Mouse (Mus musculus) urinary bladder, adult 18-20 months (tissue): Measurements from ENCODE around the gene Cox5a.

ENCODE experiments used
- DNase-seq, 2 experiments: peaks; one replicate each; pipeline ENCODE4 v3.0.0; 2022; ENCODE audit warnings: low spot score in 2 of 2, mixed read lengths in 2 of 2

Gene Cox5a

DNA sequence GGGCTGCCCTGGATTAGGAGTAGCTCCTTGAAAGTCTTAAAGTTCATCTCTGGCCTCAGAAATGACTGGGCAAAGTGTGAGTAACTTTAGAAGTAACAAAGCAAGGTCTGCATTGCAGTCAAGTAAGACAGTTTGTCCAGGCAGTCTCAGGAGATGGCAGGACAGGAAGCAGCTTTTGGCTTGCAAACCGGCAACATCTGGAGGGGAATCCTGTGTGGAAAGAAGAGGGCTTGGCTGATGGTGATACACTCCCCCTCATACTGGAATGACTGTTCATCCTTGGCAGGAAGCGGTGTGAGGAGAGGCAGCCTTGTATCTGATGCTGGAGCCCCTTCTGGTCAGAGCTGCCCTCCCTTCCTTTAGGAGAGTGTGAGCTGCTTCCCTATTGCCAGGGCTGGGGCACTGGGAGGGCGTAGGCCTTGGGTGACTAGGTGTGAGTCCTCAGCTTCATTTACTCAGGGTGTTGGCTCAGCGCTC, 41.9 kb downstream of the Cox5a start:
- DNase-seq: peak in 1 of 2 experiments; percentile 18

DNA sequence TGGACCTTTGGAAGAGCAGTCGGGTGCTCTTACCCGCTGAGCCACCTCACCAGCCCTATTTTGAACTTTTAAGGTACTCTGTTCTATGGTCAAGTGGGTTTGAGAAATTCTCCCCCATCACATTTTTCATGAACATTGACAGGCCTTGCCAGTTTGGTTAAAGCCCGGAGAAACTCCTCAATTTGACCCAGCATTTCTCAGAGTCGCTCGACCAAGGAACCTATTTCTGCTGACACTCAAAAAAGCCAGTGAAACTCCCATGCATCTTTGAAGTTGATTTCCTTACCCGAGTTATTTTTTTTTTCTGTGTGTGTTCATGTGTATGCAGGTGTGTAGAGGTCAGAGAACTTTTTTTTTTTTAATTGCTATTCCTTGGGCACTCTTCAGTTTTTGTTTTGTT, 43.5 kb downstream of the Cox5a start:
- DNase-seq: no peak

DNA sequence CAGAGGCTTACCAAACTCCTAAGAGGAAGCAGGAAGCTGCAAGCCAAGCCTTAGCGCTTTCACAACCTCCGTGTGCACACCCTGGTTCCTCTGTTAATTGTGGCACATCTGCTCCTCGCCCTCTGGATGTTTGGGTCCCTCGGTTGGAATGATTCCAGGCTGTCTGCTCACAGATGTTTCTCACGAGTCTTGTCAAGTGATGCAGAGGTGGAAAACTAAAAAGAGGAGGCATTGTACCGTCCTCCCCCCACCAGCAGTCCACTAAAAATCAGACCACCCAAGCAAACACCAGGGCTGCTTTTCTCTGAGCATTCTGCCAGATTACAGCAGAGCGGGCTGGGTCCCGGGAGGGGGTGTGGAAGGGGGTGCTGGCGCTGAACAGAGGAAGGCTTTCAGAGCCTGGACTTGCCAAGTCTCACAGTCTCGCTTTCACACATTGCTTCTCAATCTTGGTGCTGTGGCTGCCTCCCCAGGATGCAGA, 44.7 kb downstream of the Cox5a start:
- no peak for DNase-seq

DNA sequence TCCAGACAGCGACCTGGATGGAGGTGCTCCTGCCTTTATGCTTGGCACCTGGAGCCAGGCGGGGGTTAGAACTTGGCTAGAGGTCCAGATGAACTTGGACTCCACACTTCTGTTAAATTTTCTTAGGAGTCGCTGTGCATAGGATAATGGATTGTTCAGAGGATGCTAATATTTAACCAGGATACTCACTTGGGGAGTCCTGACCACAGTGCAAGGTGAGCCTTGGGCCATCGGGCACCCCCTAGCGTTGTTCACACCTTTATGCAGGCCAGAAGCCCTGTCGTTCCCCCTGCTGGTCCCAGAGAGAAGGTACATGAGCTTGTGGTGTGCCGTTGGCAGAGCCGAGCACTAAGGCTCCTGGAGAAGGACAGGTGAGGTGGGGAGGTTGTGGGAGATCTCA, 45.8 kb downstream of the Cox5a start:
- no peak for DNase-seq

DNA sequence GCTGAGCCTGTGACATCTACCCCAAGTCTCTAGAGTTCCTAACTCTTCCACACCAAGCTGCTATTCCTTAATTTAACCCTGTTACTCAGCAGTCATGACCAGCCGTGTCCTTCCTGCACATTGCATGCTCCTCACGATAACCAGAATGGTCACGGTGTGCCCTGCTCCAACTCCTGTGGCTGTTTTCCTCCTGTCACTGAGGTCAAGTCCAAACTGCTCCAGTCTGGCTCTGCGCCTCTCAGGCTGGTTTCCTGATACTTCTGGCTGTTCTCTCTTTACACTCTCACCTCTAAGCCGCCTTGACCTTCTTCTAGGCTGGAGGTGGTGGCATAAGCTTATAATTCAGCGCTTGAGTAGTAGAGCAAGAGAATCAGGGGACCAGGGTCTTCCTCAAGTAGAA, 47.4 kb downstream of the Cox5a start:
- no peak for DNase-seq

DNA sequence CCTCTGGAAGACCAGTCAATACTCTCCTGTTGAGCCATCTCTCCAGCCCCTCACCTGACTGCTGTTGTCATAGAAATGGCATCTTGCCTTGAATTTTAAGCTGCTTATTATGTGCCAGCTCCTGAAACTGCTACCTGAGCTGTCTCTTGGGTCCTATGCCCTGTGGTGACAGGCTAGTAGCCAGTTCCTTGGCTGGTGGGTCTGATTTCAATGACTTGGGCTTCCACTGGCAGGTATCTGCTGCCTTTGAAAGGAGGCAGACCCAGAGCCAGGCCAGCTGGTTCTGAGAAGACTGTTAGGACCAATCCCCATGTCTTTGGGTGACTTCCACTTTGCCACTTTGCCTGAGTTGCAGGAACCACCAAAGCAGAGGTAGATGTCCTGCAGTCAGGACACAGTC, 53.3 kb downstream of the Cox5a start:
- no peak for DNase-seq

DNA sequence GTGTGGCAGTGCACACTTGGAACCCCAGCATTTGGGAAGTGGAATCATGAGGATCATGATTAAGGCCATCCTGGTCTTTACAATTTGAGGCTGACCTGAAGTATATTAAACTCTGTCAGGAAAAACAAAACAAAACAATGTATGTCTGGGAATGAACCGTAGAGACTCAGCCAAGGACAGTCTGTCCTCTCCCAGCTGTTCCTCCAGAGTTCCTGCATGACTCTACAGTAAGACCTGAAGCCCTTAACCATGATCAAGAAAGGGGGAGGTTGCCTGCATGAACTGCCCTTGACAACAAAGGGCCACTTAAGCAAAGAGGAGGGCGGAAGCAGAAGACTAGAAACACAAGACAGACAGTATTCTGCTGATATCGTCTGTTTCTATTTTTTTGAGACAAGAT, 54.5 kb downstream of the Cox5a start:
- no peak for DNase-seq

DNA sequence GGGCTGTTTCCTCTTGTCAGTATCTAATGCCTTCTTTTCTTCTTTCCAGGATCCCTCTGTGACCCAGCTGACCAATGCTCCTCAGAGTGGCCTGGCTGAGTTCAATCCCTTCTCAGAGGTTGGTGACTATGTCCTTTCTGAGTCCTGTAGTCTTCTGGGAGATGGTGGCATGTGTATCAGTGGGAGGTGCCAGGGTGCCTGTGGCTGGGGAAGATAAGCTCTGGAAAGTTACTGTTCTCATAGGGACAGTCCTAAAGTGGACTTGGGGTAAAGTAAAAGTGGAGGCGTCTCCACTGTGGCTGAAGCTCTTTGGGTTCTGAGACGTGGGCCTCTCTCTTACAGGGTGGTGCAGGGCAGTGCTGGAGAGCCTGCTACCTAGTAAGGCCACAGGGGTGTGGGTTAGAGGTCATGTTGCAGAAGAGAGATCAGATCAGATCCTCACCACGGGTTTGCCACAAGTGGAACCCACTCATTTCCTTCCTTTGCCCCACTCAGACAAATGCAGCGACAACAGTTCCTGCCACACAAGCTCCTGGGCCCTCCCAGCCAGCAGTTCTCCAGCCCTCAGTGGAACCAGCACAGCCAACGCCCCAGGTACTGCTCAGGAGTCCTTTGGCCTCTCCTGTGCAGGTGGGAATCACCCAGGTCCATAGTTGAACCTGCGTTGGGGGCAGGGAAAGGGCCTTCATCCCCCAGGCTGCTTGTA, 56.2 kb downstream of the Cox5a start:
- no peak for DNase-seq
